Mouse (Mus musculus): Measurements from ENCODE around the gene Jtb.
A peak's percentile ranks its signal among the peaks of the same experiment; 100 is the strongest.

Jtb gene

DNA sequence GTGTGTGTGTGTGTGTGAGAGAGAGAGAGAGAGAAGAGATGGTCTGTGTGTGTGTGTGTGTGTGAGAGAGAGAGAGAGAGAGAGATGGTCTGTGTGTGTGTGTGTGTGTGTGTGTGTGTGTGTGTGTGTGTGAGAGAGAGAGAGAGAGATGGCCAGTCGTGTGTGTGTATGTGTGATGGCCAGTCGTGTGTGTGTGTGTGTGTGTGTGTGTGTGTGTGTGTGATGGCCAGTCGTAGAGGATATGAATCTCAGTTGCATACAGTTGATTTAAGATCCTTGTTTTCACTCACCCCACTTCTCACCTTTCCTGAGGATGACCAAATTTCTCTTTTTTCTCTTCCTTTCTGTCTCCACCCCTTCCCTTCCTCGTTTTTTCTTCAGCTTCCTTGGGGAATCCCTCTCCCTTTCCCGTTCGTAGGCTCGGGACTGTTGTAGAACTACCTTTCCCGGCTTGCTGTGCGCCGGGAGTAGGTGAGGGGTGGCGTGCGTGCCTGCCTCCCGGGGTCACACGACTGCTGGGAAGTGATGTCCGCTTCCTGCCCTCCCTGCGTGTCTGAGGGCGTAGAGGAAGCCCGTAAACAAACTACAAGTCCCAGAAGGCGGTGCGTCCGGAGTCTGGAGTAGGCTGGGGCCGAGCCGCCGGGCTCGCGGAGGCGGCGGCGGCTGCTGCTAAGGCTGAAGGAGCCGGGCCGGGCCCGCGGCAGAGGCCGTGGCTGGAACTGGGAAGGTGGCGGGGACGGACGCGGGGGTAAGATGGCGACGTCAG lies 22.4 kb downstream of the Jtb start, which contains the start of gene Crtc2:
TSS of gene Crtc2 (plus strand) at position 511 of the 766 bp plus-strand sequence.
- Histone ChIP-seq H3K36me3 (ENCODE audit: insufficient read depth, low read length) (peaks cover 64% of the 10 kb centered on the region), H3K4me1 (replicated peaks; ENCODE audit: low read depth, low read length) (peaks cover 37% of the 10 kb centered on the region), H3K4me3 (replicated peaks; ENCODE audit: low read length) (peak within 1 kb of the TSS; percentile 98), H3K27me3 (ENCODE audit: insufficient read depth, low read length) (no peaks in the 10 kb centered on the region), H3K9me3 (ENCODE audit: low read length) (no peaks in the 10 kb centered on the region)
- TF ChIP-seq NANOG (IDR thresholded peaks at IDR 0.05; ENCODE audit: borderline replicate concordance, low read length) (no peak), POU5F1 (IDR thresholded peaks at IDR 0.05; ENCODE audit: borderline replicate concordance, low read length) (no peak), CTCF (conservative IDR thresholded peaks at IDR 0.05; ENCODE audit: low read length) (no peak)

DNA sequence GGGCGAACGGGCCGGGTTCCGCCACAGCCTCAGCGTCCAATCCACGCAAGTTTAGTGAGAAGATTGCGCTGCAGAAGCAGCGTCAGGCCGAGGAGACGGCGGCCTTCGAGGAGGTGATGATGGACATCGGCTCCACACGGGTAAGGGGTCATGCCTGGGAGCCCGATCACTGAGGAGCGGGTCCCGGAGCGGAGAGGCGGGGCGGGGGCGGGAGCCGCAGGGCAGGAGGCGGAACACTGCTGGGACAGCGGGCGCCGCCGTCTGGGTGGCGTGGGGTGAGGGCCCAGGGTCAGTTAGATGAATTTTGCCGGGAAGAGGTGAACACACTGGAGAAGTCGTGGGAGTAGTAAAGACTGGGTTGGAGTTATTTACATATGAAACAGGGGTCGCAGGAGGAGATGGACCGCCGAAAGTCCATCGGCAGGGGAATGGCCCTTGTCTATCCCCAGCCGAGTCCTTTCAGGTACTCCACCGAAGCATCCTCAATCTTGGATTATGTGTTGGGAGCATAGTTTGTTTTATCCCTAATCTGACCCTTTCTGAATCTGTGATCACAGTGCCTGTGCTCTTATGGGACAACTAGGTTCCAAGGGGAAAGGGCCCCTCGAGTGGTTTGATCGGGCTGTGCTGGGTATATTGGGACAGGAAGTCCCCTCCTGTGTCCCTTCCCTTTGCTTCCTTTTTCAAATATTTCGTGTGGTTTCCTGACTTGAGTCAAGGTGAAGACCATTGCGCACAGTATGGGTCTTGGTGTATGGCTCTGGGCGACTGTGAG lies 23.2 kb downstream of the Jtb start:
- peaks cover 67% of the 10 kb centered on the region for H3K36me3 ChIP-seq (ENCODE audit: insufficient read depth, low read length)
- peaks cover 32% of the 10 kb centered on the region for H3K4me1 ChIP-seq (replicated peaks; ENCODE audit: low read depth, low read length)
- TF ChIP-seq POU5F1 (IDR thresholded peaks at IDR 0.05; ENCODE audit: borderline replicate concordance, low read length) (no peak), CTCF (conservative IDR thresholded peaks at IDR 0.05; ENCODE audit: low read length) (no peak), NANOG (IDR thresholded peaks at IDR 0.05; ENCODE audit: borderline replicate concordance, low read length) (no peak)
- no peaks in the 10 kb centered on the region for H3K9me3 ChIP-seq (ENCODE audit: low read length)
- H3K4me3 ChIP-seq (replicated peaks; ENCODE audit: low read length) = peak overlapping the region; percentile 98
- H3K27me3 ChIP-seq (ENCODE audit: insufficient read depth, low read length) = no peaks in the 10 kb centered on the region

DNA sequence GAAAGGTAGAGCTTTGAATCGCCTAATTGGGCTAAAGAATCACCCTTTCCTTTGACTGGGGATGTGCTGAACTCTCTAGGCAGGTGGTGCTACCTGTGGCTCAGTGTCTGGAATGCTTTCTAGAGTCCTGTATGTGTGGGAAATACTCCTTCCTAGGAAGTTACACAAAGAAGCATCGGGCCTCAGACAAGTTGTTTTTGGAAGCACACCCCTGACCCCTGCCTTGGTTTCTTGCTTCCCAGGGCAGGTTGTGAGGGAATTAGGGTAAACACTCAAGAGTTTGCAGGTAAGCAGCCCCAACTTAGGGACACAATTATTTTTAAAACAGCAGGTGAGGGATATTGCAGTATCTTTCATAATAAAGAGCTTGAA lies 23.8 kb downstream of the Jtb start:
- peaks cover 68% of the 10 kb centered on the region for H3K36me3 ChIP-seq (ENCODE audit: insufficient read depth, low read length)
- H3K9me3 ChIP-seq (ENCODE audit: low read length) = no peaks in the 10 kb centered on the region
- H3K4me1 ChIP-seq (replicated peaks; ENCODE audit: low read depth, low read length) = peaks cover 27% of the 10 kb centered on the region
- TF ChIP-seq CTCF (conservative IDR thresholded peaks at IDR 0.05; ENCODE audit: low read length) (no peak), POU5F1 (IDR thresholded peaks at IDR 0.05; ENCODE audit: borderline replicate concordance, low read length) (no peak)
- no peaks in the 10 kb centered on the region for H3K27me3 ChIP-seq (ENCODE audit: insufficient read depth, low read length)
- H3K4me3 ChIP-seq (replicated peaks; ENCODE audit: low read length) = peak overlapping the region; percentile 98

DNA sequence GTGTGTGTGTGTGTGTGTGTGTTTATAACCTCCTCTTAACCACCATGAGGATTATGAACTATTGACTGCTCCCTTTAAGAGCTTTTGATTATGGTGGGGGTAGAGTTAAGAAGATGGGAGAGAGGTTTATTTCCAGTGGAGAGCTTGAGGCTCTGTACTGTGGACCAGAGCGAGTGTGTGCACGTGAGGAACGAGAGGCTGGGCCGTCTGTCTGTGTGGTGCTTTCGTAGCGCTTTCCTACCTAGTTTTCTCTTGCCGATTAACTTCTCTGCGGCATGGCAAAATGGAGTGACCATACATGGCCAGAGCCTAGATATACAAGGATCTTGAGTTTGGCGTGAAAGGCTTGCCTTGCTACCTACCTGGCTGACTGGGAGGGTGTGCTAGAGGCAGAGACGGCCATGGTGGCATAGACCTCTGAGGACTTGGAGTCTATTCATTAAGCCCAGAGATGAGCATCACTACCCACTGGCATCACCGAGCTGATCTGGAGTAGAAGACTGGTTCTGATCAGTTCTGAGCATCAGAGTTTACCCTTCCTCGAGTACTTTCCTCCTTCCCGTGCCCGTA lies 24.5 kb downstream of the Jtb start:
- Histone ChIP-seq H3K9me3 (ENCODE audit: low read length) (no peaks in the 10 kb centered on the region), H3K27me3 (ENCODE audit: insufficient read depth, low read length) (no peaks in the 10 kb centered on the region), H3K4me1 (replicated peaks; ENCODE audit: low read depth, low read length) (peaks cover 27% of the 10 kb centered on the region), H3K36me3 (ENCODE audit: insufficient read depth, low read length) (peaks cover 68% of the 10 kb centered on the region), H3K4me3 (replicated peaks; ENCODE audit: low read length) (no peak overlapping the region)
- TF ChIP-seq CTCF (conservative IDR thresholded peaks at IDR 0.05; ENCODE audit: low read length) = no peak

DNA sequence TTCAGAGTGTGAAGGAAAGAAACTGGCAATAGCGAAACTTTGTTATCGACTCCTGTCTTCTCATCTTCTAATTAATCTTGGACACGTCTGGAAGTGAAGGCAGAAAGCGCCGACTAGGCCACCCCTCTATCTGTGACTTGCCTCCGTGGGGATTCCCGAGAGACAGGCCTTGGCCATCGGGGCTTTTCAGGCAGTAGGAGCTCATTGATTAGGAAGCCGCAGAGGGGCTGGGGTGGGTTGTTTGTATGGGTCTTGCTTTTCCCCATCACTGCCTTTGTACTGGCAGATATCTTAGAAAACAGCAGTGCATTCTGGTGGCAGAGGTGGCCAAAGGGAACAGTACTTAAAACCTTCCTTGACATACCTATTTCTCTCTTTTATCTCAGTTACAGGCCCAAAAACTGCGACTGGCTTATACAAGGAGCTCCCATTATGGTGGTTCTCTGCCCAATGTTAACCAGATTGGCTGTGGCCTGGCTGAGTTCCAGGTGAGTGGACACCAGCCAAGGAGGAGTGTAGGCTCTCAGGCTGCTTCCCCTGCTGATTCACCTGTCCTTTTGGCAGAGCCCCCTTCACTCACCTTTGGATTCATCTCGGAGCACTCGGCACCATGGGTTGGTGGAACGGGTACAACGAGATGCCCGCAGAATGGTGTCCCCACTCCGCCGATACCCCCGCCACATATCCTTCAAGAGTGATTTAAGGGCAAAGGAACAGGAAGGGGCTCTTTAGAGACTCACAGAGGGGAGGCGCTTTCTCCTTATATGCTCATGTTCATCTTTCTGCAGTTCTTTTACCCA lies 25.5 kb downstream of the Jtb start:
- TF ChIP-seq POU5F1 (IDR thresholded peaks at IDR 0.05; ENCODE audit: borderline replicate concordance, low read length) = no peak
- no peak for TF ChIP-seq NANOG (IDR thresholded peaks at IDR 0.05; ENCODE audit: borderline replicate concordance, low read length)
- no peak for TF ChIP-seq CTCF (conservative IDR thresholded peaks at IDR 0.05; ENCODE audit: low read length)

DNA sequence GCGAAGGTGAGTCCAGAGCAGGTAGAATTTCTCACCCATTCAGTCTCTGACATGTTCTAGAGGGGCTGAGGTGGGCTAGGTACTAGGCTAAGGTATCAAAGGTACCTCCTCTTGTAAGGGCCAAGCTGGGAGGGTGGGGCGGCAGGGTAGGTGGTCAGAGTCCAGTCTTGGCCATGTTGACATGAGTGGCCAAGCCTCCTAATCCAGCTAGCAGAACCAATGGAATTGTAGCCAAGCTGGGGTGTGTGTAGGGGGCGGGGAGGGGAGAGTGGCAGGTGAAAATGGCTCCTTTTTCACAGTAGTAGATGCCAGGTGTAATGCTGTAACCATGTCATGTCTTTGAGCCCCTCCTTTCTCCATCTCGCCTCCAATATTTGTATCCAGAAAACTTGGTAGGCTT lies 27.1 kb downstream of the Jtb start:
- Histone ChIP-seq H3K27me3 (ENCODE audit: insufficient read depth, low read length) (no peaks in the 10 kb centered on the region), H3K9me3 (ENCODE audit: low read length) (no peaks in the 10 kb centered on the region), H3K4me3 (replicated peaks; ENCODE audit: low read length) (no peak overlapping the region), H3K36me3 (ENCODE audit: insufficient read depth, low read length) (peaks cover 78% of the 10 kb centered on the region), H3K4me1 (replicated peaks; ENCODE audit: low read depth, low read length) (peaks cover 27% of the 10 kb centered on the region)
- TF ChIP-seq CTCF (conservative IDR thresholded peaks at IDR 0.05; ENCODE audit: low read length) (no peak), POU5F1 (IDR thresholded peaks at IDR 0.05; ENCODE audit: borderline replicate concordance, low read length) (no peak), NANOG (IDR thresholded peaks at IDR 0.05; ENCODE audit: borderline replicate concordance, low read length) (no peak)

More for the DNA sequence above, 25.5 kb downstream of the Jtb start:
- Histone ChIP-seq H3K4me1 (replicated peaks; ENCODE audit: low read depth, low read length) (peaks cover 27% of the 10 kb centered on the region), H3K4me3 (replicated peaks; ENCODE audit: low read length) (no peak overlapping the region), H3K27me3 (ENCODE audit: insufficient read depth, low read length) (no peaks in the 10 kb centered on the region), H3K36me3 (ENCODE audit: insufficient read depth, low read length) (peaks cover 68% of the 10 kb centered on the region), H3K9me3 (ENCODE audit: low read length) (no peaks in the 10 kb centered on the region)

DNA sequence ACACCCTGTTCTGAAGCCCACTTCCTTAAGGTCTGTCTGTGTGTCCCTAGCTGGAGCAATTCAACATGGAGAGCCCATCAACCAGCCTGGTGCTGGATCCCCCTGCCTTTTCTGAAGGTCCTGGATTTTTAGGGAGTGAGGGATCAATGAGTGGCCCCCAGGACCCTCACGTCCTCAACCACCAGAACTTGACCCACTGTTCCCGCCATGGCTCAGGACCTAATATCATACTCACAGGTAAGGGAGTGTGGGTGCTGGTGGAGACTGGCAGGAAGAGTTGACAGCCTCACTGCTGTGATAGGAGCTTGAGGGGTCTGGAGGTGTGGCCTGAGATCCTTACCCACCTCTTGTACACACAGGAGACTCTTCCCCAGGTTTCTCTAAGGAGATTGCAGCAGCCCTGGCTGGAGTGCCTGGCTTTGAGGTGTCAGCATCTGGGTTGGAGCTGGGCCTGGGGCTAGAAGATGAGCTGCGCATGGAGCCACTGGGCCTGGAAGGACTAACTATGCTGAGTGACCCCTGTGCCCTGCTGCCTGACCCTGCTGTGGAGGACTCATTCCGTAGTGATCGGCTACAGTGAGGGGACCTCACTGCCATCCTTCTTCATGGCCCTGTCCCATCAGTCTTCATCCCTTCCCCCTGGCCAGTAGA lies 31.8 kb downstream of the Jtb start:
- no peak overlapping the region for H3K4me3 ChIP-seq (replicated peaks; ENCODE audit: low read length)
- TF ChIP-seq CTCF (conservative IDR thresholded peaks at IDR 0.05; ENCODE audit: low read length) (no peak), POU5F1 (IDR thresholded peaks at IDR 0.05; ENCODE audit: borderline replicate concordance, low read length) (no peak), NANOG (IDR thresholded peaks at IDR 0.05; ENCODE audit: borderline replicate concordance, low read length) (no peak)

More for the DNA sequence above, 31.8 kb downstream of the Jtb start:
- Histone ChIP-seq H3K36me3 (ENCODE audit: insufficient read depth, low read length) (peaks cover 64% of the 10 kb centered on the region), H3K9me3 (ENCODE audit: low read length) (no peaks in the 10 kb centered on the region), H3K4me1 (replicated peaks; ENCODE audit: low read depth, low read length) (peaks cover 34% of the 10 kb centered on the region), H3K27me3 (ENCODE audit: insufficient read depth, low read length) (no peaks in the 10 kb centered on the region)

Measured in E14TG2a.4 (cell line).